Mouse (Mus musculus): ENCODE data around the gene Olfr1347.

The Olfr1347 gene

GRCm38 (mm10) chr7:6456399-6456798 lies 43.2 kb downstream of the Olfr1347 start:
- TF ChIP-seq POU5F1 (IDR thresholded peaks at IDR 0.05; ENCODE audit: borderline replicate concordance, low read length), result no peak
- no peak for TF ChIP-seq CTCF (conservative IDR thresholded peaks at IDR 0.05; ENCODE audit: low read length)
- no peak for TF ChIP-seq NANOG (IDR thresholded peaks at IDR 0.05; ENCODE audit: borderline replicate concordance, low read length)
- Histone ChIP-seq H3K9me3 (ENCODE audit: low read length) (no peaks in the 10 kb centered on the region), H3K27me3 (ENCODE audit: insufficient read depth, low read length) (no peaks in the 10 kb centered on the region), H3K4me3 (replicated peaks; ENCODE audit: low read length) (no peak overlapping the region), H3K4me1 (replicated peaks; ENCODE audit: low read depth, low read length) (no peaks in the 10 kb centered on the region), H3K36me3 (ENCODE audit: insufficient read depth, low read length) (no peaks in the 10 kb centered on the region)

- Histone ChIP-seq H3K4me1 (replicated peaks; ENCODE audit: low read depth, low read length) (no peaks in the 10 kb centered on the region), H3K27me3 (ENCODE audit: insufficient read depth, low read length) (no peaks in the 10 kb centered on the region), H3K9me3 (ENCODE audit: low read length) (no peaks in the 10 kb centered on the region), H3K4me3 (replicated peaks; ENCODE audit: low read length) (no peak within 1 kb of the TSS), H3K36me3 (ENCODE audit: insufficient read depth, low read length) (no peaks in the 10 kb centered on the region)
- TF ChIP-seq NANOG (IDR thresholded peaks at IDR 0.05; ENCODE audit: borderline replicate concordance, low read length) (no peak), CTCF (conservative IDR thresholded peaks at IDR 0.05; ENCODE audit: low read length) (no peak), POU5F1 (IDR thresholded peaks at IDR 0.05; ENCODE audit: borderline replicate concordance, low read length) (no peak)
These were observed 43.7 kb downstream of the Olfr1347 start, which contains the start of gene Olfr1336 for GRCm38 (mm10) chr7:6455868-6456267. TSS of gene Olfr1336 (plus strand) at chr7:6456168.

GRCm38 (mm10) chr7:6447771-6448170 lies 51.8 kb downstream of the Olfr1347 start:
- Histone ChIP-seq H3K36me3 (ENCODE audit: insufficient read depth, low read length) (no peaks in the 10 kb centered on the region), H3K4me1 (replicated peaks; ENCODE audit: low read depth, low read length) (no peaks in the 10 kb centered on the region), H3K9me3 (ENCODE audit: low read length) (no peaks in the 10 kb centered on the region), H3K27me3 (ENCODE audit: insufficient read depth, low read length) (no peaks in the 10 kb centered on the region), H3K4me3 (replicated peaks; ENCODE audit: low read length) (no peak overlapping the region)
- TF ChIP-seq NANOG (IDR thresholded peaks at IDR 0.05; ENCODE audit: borderline replicate concordance, low read length) (no peak), CTCF (conservative IDR thresholded peaks at IDR 0.05; ENCODE audit: low read length) (no peak)

GRCm38 (mm10) chr7:6441173-6441572 lies 58.4 kb downstream of the Olfr1347 start:
- no peak overlapping the region for H3K4me3 ChIP-seq (replicated peaks; ENCODE audit: low read length)
- no peak for TF ChIP-seq NANOG (IDR thresholded peaks at IDR 0.05; ENCODE audit: borderline replicate concordance, low read length)
- TF ChIP-seq CTCF (conservative IDR thresholded peaks at IDR 0.05; ENCODE audit: low read length), result no peak
- no peak for TF ChIP-seq POU5F1 (IDR thresholded peaks at IDR 0.05; ENCODE audit: borderline replicate concordance, low read length)
- H3K4me1 ChIP-seq (replicated peaks; ENCODE audit: low read depth, low read length), result peaks cover 11% of the 10 kb centered on the region
- H3K27me3 ChIP-seq (ENCODE audit: insufficient read depth, low read length), result peaks cover 16% of the 10 kb centered on the region
- H3K36me3 ChIP-seq (ENCODE audit: insufficient read depth, low read length), result no peaks in the 10 kb centered on the region
- H3K9me3 ChIP-seq (ENCODE audit: low read length), result no peaks in the 10 kb centered on the region

GRCm38 (mm10) chr7:6438388-6438787 lies 61.2 kb downstream of the Olfr1347 start, which contains the start of gene Olfr1344:
TSS of gene Olfr1344 (plus strand) at chr7:6438688.
- Histone ChIP-seq H3K4me1 (replicated peaks; ENCODE audit: low read depth, low read length) (peaks cover 27% of the 10 kb centered on the region), H3K36me3 (ENCODE audit: insufficient read depth, low read length) (no peaks in the 10 kb centered on the region), H3K4me3 (replicated peaks; ENCODE audit: low read length) (no peak within 1 kb of the TSS), H3K9me3 (ENCODE audit: low read length) (no peaks in the 10 kb centered on the region), H3K27me3 (ENCODE audit: insufficient read depth, low read length) (peaks cover 16% of the 10 kb centered on the region)
- TF ChIP-seq POU5F1 (IDR thresholded peaks at IDR 0.05; ENCODE audit: borderline replicate concordance, low read length) (no peak), CTCF (conservative IDR thresholded peaks at IDR 0.05; ENCODE audit: low read length) (no peak), NANOG (IDR thresholded peaks at IDR 0.05; ENCODE audit: borderline replicate concordance, low read length) (no peak)
